Mouse (Mus musculus) embryonic facial prominence, embryonic 12.5 days (tissue): ENCODE data around the gene Gabrp. TPM values are rescaled to one million over a fixed set of nuclear protein-coding genes. Genes with fewer than 3 reads are reported as not detected.

Experiments used
- ATAC-seq: fragments of 200-750 bp; cut with Nextera tagmentation; 2 replicates; pipeline ENCODE4 v1.8.0; 2017; ENCODE audit not compliant: insufficient number of reproducible peaks, insufficient read depth, low FRiP score, low TSS enrichment
- H3K27ac ChIP-seq: fragments of 300-500 bp; sonication (generic); 2 replicates; pipeline ENCODE4 v1.5.1; 2016; ENCODE audit warnings: mild to moderate bottlenecking
- H3K27me3 ChIP-seq: fragments of 300-500 bp; sonication (generic); 2 replicates; pipeline ENCODE4 v1.6.1; 2016; ENCODE audit warnings: mild to moderate bottlenecking, moderate library complexity
- H3K36me3 ChIP-seq: fragments of 300-500 bp; sonication (generic); 2 replicates; pipeline ENCODE4 v1.6.1; 2016; ENCODE audit warnings: mild to moderate bottlenecking
- H3K4me1 ChIP-seq: fragments of 300-500 bp; sonication (generic); 2 replicates; pipeline ENCODE4 v1.6.1; 2016
- H3K4me2 ChIP-seq: fragments of 300-500 bp; sonication (generic); replicated peaks from 2 replicates; pipeline ENCODE4 v1.6.1; 2016; ENCODE audit warnings: mild to moderate bottlenecking, moderate library complexity
- H3K4me3 ChIP-seq: fragments of 300-500 bp; sonication (generic); 2 replicates; pipeline ENCODE4 v1.5.1; 2016; ENCODE audit warnings: mild to moderate bottlenecking
- H3K9ac ChIP-seq: fragments of 300-500 bp; sonication (generic); 2 replicates; pipeline ENCODE4 v1.6.1; 2016; ENCODE audit warnings: mild to moderate bottlenecking, moderate library complexity
- H3K9me3 ChIP-seq: fragments of 300-500 bp; sonication (generic); 2 replicates; pipeline ENCODE4 v1.6.1; 2016; ENCODE audit warnings: mild to moderate bottlenecking, moderate library complexity
- WGBS: fragments of 180-500 bp; shearing (Covaris S2); methylation state at CpG from one replicate; pipeline ENCODE4 v1.1.7; 2016; 5-methylcytosine and 5-hydroxymethylcytosine counted together
- polyA plus RNA-seq: library from polyadenylated mRNA; unstranded; fragments of >200 nt; fragmentation: Nextera tagmentation; extraction: Ambion mirVana; gene quantifications from 2 replicates; pipeline ENCODE4 v1.2.1, GENCODE M21; 2016

Gene Gabrp
- polyA plus RNA-seq, 1 experiment from 2014 or later, result 6.4 TPM

- Histone ChIP-seq H3K9ac (no peak overlapping the region), H3K4me1 (no peaks in the 10 kb centered on the region), H3K36me3 (no peaks in the 10 kb centered on the region), H3K27ac (no peak overlapping the region), H3K27me3 (no peaks in the 10 kb centered on the region), H3K4me2 (no peak overlapping the region), H3K9me3 (no peaks in the 10 kb centered on the region), H3K4me3 (no peak overlapping the region)
- ATAC-seq, result no peak
These were observed 8.3 kb downstream of the Gabrp start for GRCm38 (mm10) chr11:33570413-33570812.

GRCm38 (mm10) chr11:33563921-33564320, 14.8 kb downstream of the Gabrp start:
- Histone ChIP-seq H3K4me2 (no peak overlapping the region), H3K4me3 (no peak overlapping the region), H3K9me3 (no peaks in the 10 kb centered on the region), H3K4me1 (no peaks in the 10 kb centered on the region), H3K27me3 (no peaks in the 10 kb centered on the region), H3K27ac (no peak overlapping the region), H3K9ac (no peak overlapping the region), H3K36me3 (no peaks in the 10 kb centered on the region)
- ATAC-seq, result no peak
- WGBS, result 81% methylated on average over 2 of the region's 2 CpGs

- Histone ChIP-seq H3K27ac (no peak overlapping the region), H3K36me3 (no peaks in the 10 kb centered on the region), H3K9ac (no peak overlapping the region), H3K27me3 (no peaks in the 10 kb centered on the region), H3K9me3 (no peaks in the 10 kb centered on the region), H3K4me3 (no peak overlapping the region), H3K4me2 (no peak overlapping the region), H3K4me1 (no peaks in the 10 kb centered on the region)
- 80% methylated on average over 8 of the region's 8 CpGs for WGBS
- ATAC-seq, result no peak
These were observed 24.6 kb downstream of the Gabrp start for GRCm38 (mm10) chr11:33554123-33554522.

- Histone ChIP-seq H3K9ac (no peak overlapping the region), H3K9me3 (no peaks in the 10 kb centered on the region), H3K27ac (no peak overlapping the region), H3K27me3 (no peaks in the 10 kb centered on the region), H3K4me3 (no peak overlapping the region), H3K36me3 (no peaks in the 10 kb centered on the region), H3K4me1 (no peaks in the 10 kb centered on the region), H3K4me2 (no peak overlapping the region)
- WGBS, result 79% methylated on average over 14 of the region's 14 CpGs
- ATAC-seq, result no peak
These were observed 27.7 kb downstream of the Gabrp start for GRCm38 (mm10) chr11:33550861-33551560.

- Histone ChIP-seq H3K4me2 (no peak overlapping the region), H3K9me3 (no peaks in the 10 kb centered on the region), H3K27ac (no peak overlapping the region), H3K36me3 (no peaks in the 10 kb centered on the region), H3K4me1 (no peaks in the 10 kb centered on the region), H3K9ac (no peak overlapping the region), H3K27me3 (no peaks in the 10 kb centered on the region), H3K4me3 (no peak overlapping the region)
- 76% methylated on average over 2 of the region's 2 CpGs for WGBS
- no peak for ATAC-seq
These were observed 31.4 kb downstream of the Gabrp start for GRCm38 (mm10) chr11:33547386-33547785.

- H3K4me1 ChIP-seq, result no peaks in the 10 kb centered on the region
- WGBS, result 98% methylated on average over 2 of the region's 2 CpGs
- no peaks in the 10 kb centered on the region for H3K9me3 ChIP-seq
- no peak for ATAC-seq
- no peak overlapping the region for H3K27ac ChIP-seq
- no peak overlapping the region for H3K9ac ChIP-seq
- H3K4me2 ChIP-seq, result no peak overlapping the region
- H3K4me3 ChIP-seq, result no peak overlapping the region
- no peaks in the 10 kb centered on the region for H3K27me3 ChIP-seq
- H3K36me3 ChIP-seq, result no peaks in the 10 kb centered on the region
These were observed 33.8 kb downstream of the Gabrp start for GRCm38 (mm10) chr11:33544945-33545344.

- no peak overlapping the region for H3K4me2 ChIP-seq
- H3K9ac ChIP-seq, result no peak overlapping the region
- no peaks in the 10 kb centered on the region for H3K4me1 ChIP-seq
- H3K9me3 ChIP-seq, result no peaks in the 10 kb centered on the region
- no peak for ATAC-seq
- H3K36me3 ChIP-seq, result no peaks in the 10 kb centered on the region
- no peaks in the 10 kb centered on the region for H3K27me3 ChIP-seq
- H3K27ac ChIP-seq, result no peak overlapping the region
- no peak overlapping the region for H3K4me3 ChIP-seq
- WGBS, result 69% methylated on average over 11 of the region's 11 CpGs
These were observed 34.6 kb downstream of the Gabrp start for GRCm38 (mm10) chr11:33544121-33544520.

GRCm38 (mm10) chr11:33537390-33538125, 41.2 kb downstream of the Gabrp start:
- no peak overlapping the region for H3K9ac ChIP-seq
- no peak overlapping the region for H3K4me3 ChIP-seq
- H3K36me3 ChIP-seq, result no peaks in the 10 kb centered on the region
- H3K27me3 ChIP-seq, result no peaks in the 10 kb centered on the region
- H3K4me2 ChIP-seq, result no peak overlapping the region
- H3K27ac ChIP-seq, result no peak overlapping the region
- ATAC-seq, result no peak
- no peaks in the 10 kb centered on the region for H3K4me1 ChIP-seq
- no peaks in the 10 kb centered on the region for H3K9me3 ChIP-seq
- 72% methylated on average over 5 of the region's 5 CpGs for WGBS

- no peak overlapping the region for H3K4me2 ChIP-seq
- H3K27me3 ChIP-seq, result no peaks in the 10 kb centered on the region
- no peak overlapping the region for H3K27ac ChIP-seq
- H3K4me3 ChIP-seq, result no peak overlapping the region
- ATAC-seq, result no peak
- no peak overlapping the region for H3K9ac ChIP-seq
- H3K36me3 ChIP-seq, result no peaks in the 10 kb centered on the region
- WGBS, result 86% methylated on average over 3 of the region's 3 CpGs
- no peaks in the 10 kb centered on the region for H3K9me3 ChIP-seq
- H3K4me1 ChIP-seq, result no peaks in the 10 kb centered on the region
These were observed 42.1 kb downstream of the Gabrp start for GRCm38 (mm10) chr11:33536636-33537035.

GRCm38 (mm10) chr11:33534541-33534940, 44.2 kb downstream of the Gabrp start:
- Histone ChIP-seq H3K9me3 (no peaks in the 10 kb centered on the region), H3K36me3 (no peaks in the 10 kb centered on the region), H3K4me2 (no peak overlapping the region), H3K4me3 (no peak overlapping the region), H3K27ac (no peak overlapping the region), H3K27me3 (no peaks in the 10 kb centered on the region), H3K4me1 (no peaks in the 10 kb centered on the region), H3K9ac (no peak overlapping the region)
- ATAC-seq, result no peak
- WGBS, result 81% methylated on average over 4 of the region's 4 CpGs

GRCm38 (mm10) chr11:33533577-33533976, 45.2 kb downstream of the Gabrp start:
- H3K27ac ChIP-seq, result no peak overlapping the region

GRCm38 (mm10) chr11:33529576-33529975, 49.2 kb downstream of the Gabrp start:
- no peak overlapping the region for H3K4me3 ChIP-seq
- H3K4me1 ChIP-seq, result no peaks in the 10 kb centered on the region; the same call in 1 of the 2 replicates
- no peaks in the 10 kb centered on the region for H3K36me3 ChIP-seq
- no peak overlapping the region for H3K9ac ChIP-seq
- H3K4me2 ChIP-seq, result no peak overlapping the region
- H3K27ac ChIP-seq, result no peak overlapping the region
- WGBS, result 26% methylated on average over 2 of the region's 2 CpGs
- no peaks in the 10 kb centered on the region for H3K27me3 ChIP-seq
- no peak for ATAC-seq
- H3K9me3 ChIP-seq, result no peaks in the 10 kb centered on the region

More at GRCm38 (mm10) chr11:33533577-33533976, 45.2 kb downstream of the Gabrp start:
- H3K4me3 ChIP-seq, result no peak overlapping the region
- no peak overlapping the region for H3K9ac ChIP-seq
- H3K27me3 ChIP-seq, result no peaks in the 10 kb centered on the region
- H3K4me2 ChIP-seq, result no peak overlapping the region
- no peaks in the 10 kb centered on the region for H3K9me3 ChIP-seq
- 69% methylated on average over 3 of the region's 3 CpGs for WGBS
- H3K4me1 ChIP-seq, result no peaks in the 10 kb centered on the region; the same call in 1 of the 2 replicates
- no peaks in the 10 kb centered on the region for H3K36me3 ChIP-seq
- ATAC-seq, result no peak
